Mouse (Mus musculus) liver, embryonic 16.5 days (tissue): ENCODE data around the gene Fam181a. TPM values are rescaled to one million over a fixed set of nuclear protein-coding genes. Genes with fewer than 3 reads are reported as not detected.

Source experiments
- ATAC-seq: fragments of 200-750 bp; cut with Nextera tagmentation; 2 replicates; pipeline ENCODE4 v1.8.0; 2017; ENCODE audit warnings: low read depth, mild to moderate bottlenecking, moderate number of reproducible peaks, moderate library complexity
- H3K27ac ChIP-seq: fragments of 300-500 bp; sonication (generic); 2 replicates; pipeline ENCODE4 v1.5.1; 2014; ENCODE audit warnings: mild to moderate bottlenecking, low read length
- H3K27me3 ChIP-seq: fragments of 300-500 bp; sonication (generic); 2 replicates; pipeline ENCODE4 v1.6.1; 2014; ENCODE audit warnings: low read depth, low read length, mixed read lengths; ENCODE audit not compliant: control insufficient read depth, insufficient read depth
- H3K36me3 ChIP-seq: fragments of 300-500 bp; sonication (generic); 2 replicates; pipeline ENCODE4 v1.6.1; 2014; ENCODE audit warnings: mild to moderate bottlenecking; ENCODE audit not compliant: control insufficient read depth, insufficient read depth
- H3K4me1 ChIP-seq: fragments of 300-500 bp; sonication (generic); 2 replicates; pipeline ENCODE4 v1.6.1; 2014; ENCODE audit warnings: low read depth, low read length, mixed read lengths; ENCODE audit not compliant: control insufficient read depth
- H3K4me2 ChIP-seq: fragments of 300-500 bp; sonication (generic); 2 replicates; pipeline ENCODE4 v1.6.1; 2014; ENCODE audit warnings: low read depth, low read length, mixed read lengths
- H3K4me3 ChIP-seq: fragments of 300-500 bp; sonication (generic); 2 replicates; pipeline ENCODE4 v1.5.1; 2014; ENCODE audit warnings: low read depth, mild to moderate bottlenecking, low read length
- H3K9ac ChIP-seq: fragments of 300-500 bp; sonication (generic); 2 replicates; pipeline ENCODE4 v1.6.1; 2014; ENCODE audit warnings: low read depth, low read length
- H3K9me3 ChIP-seq: fragments of 300-500 bp; sonication (generic); replicated peaks from 2 replicates; pipeline ENCODE4 v1.6.1; 2016; ENCODE audit warnings: low read length; ENCODE audit not compliant: control insufficient read depth
- WGBS: fragments of 180-500 bp; shearing (Covaris S2); extraction: QIAGEN DNeasy Blood & Tissue Kit; methylation state at CpG from one replicate; pipeline ENCODE4 v1.1.7; 2014; ENCODE audit not compliant: insufficient replicate concordance; 5-methylcytosine and 5-hydroxymethylcytosine counted together
- polyA plus RNA-seq: library from polyadenylated mRNA; unstranded; fragments of >200 nt; fragmentation: Nextera tagmentation; extraction: Ambion mirVana; gene quantifications from 2 replicates; pipeline ENCODE4 v1.2.1, GENCODE M21; 2015

Gene Fam181a
- polyA plus RNA-seq, 1 experiment from 2014 or later = not detected

DNA sequence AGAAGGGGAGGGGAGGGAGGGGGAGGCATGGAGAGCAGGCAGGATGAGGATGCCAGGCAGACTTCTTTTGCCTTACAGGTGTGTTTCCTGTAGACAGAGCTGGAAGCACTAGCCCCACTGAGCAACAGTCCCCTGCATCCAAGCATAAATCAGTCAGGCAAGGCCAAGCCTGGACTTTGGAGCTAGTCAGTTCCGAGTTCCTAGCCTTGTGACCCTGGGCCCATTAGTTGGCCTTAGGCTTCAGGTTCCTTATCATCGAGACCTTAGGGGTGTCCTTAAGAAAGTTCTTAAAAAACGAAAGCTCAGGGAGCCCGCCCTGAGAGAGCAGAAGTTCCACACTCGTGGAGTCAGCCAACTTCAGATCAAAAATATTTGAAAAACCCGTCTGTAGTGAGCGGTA, 34.2 kb downstream of the Fam181a start:
- Histone ChIP-seq H3K27ac (no peak overlapping the region), H3K4me3 (no peak overlapping the region), H3K4me2 (no peak overlapping the region), H3K36me3 (no peaks in the 10 kb centered on the region), H3K9ac (no peak overlapping the region), H3K9me3 (no peaks in the 10 kb centered on the region), H3K4me1 (no peaks in the 10 kb centered on the region; the same call in 1 of the 2 replicates), H3K27me3 (no peaks in the 10 kb centered on the region)
- ATAC-seq = no peak
- WGBS = 59% methylated on average over 7 of the region's 7 CpGs

GRCm38 (mm10) chr12:103346945-103347344, 36.2 kb downstream of the Fam181a start:
- Histone ChIP-seq H3K27ac (no peak overlapping the region), H3K9ac (no peak overlapping the region), H3K36me3 (no peaks in the 10 kb centered on the region), H3K4me3 (no peak overlapping the region), H3K4me1 (no peaks in the 10 kb centered on the region; the same call in 1 of the 2 replicates), H3K4me2 (no peak overlapping the region), H3K27me3 (no peaks in the 10 kb centered on the region), H3K9me3 (no peaks in the 10 kb centered on the region)
- ATAC-seq = no peak
- 63% methylated on average over 8 of the region's 8 CpGs for WGBS

- Histone ChIP-seq H3K4me1 (no peaks in the 10 kb centered on the region; the same call in 1 of the 2 replicates), H3K9me3 (no peaks in the 10 kb centered on the region), H3K4me2 (no peak overlapping the region), H3K36me3 (no peaks in the 10 kb centered on the region), H3K4me3 (no peak overlapping the region), H3K9ac (no peak overlapping the region), H3K27ac (no peak overlapping the region), H3K27me3 (no peaks in the 10 kb centered on the region)
- peak; percentile 17 for ATAC-seq
- WGBS = 51% methylated on average over 5 of the region's 5 CpGs
These were observed 36.6 kb downstream of the Fam181a start for GRCm38 (mm10) chr12:103347406-103347805.

DNA sequence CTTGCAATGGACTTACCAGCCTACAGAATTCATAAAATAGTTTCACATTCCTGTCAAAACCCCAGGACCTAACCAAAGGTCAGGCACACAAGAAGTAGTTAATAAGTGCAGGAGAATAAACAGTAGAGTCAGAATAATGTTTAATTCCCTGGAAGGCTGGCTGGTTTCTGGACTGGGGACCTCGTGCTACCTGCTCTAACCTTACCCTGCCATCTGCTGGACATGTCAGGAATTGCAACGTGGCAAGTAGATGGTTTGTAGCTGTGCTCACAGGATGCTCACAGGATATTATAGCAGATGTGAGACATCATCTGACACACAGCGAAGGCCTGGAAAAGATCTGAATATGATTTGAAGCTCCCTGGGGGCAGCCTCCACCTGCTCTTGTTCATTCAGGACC, 37.7 kb downstream of the Fam181a start:
- no peaks in the 10 kb centered on the region; the same call in 1 of the 2 replicates for H3K4me1 ChIP-seq
- peak; percentile 39 for ATAC-seq
- H3K9me3 ChIP-seq = no peaks in the 10 kb centered on the region
- WGBS = 2% methylated on average over 3 of the region's 3 CpGs
- H3K4me3 ChIP-seq = no peak overlapping the region
- H3K36me3 ChIP-seq = no peaks in the 10 kb centered on the region
- H3K27me3 ChIP-seq = no peaks in the 10 kb centered on the region
- no peak overlapping the region for H3K27ac ChIP-seq
- H3K4me2 ChIP-seq = no peak overlapping the region
- H3K9ac ChIP-seq = no peak overlapping the region

GRCm38 (mm10) chr12:103352735-103353134, 42.0 kb downstream of the Fam181a start:
- Histone ChIP-seq H3K36me3 (no peaks in the 10 kb centered on the region), H3K4me3 (no peak overlapping the region), H3K9ac (no peak overlapping the region), H3K27ac (no peak overlapping the region), H3K4me2 (no peak overlapping the region), H3K9me3 (no peaks in the 10 kb centered on the region), H3K4me1 (no peaks in the 10 kb centered on the region; the same call in 1 of the 2 replicates), H3K27me3 (no peaks in the 10 kb centered on the region)
- no peak for ATAC-seq
- 74% methylated on average over 6 of the region's 6 CpGs for WGBS

GRCm38 (mm10) chr12:103353538-103353937, 42.8 kb downstream of the Fam181a start:
- Histone ChIP-seq H3K9me3 (no peaks in the 10 kb centered on the region), H3K9ac (no peak overlapping the region), H3K4me3 (no peak overlapping the region), H3K4me2 (no peak overlapping the region), H3K4me1 (no peaks in the 10 kb centered on the region), H3K27ac (no peak overlapping the region), H3K27me3 (no peaks in the 10 kb centered on the region), H3K36me3 (no peaks in the 10 kb centered on the region)
- 21% methylated on average over 5 of the region's 5 CpGs for WGBS
- no peak for ATAC-seq

DNA sequence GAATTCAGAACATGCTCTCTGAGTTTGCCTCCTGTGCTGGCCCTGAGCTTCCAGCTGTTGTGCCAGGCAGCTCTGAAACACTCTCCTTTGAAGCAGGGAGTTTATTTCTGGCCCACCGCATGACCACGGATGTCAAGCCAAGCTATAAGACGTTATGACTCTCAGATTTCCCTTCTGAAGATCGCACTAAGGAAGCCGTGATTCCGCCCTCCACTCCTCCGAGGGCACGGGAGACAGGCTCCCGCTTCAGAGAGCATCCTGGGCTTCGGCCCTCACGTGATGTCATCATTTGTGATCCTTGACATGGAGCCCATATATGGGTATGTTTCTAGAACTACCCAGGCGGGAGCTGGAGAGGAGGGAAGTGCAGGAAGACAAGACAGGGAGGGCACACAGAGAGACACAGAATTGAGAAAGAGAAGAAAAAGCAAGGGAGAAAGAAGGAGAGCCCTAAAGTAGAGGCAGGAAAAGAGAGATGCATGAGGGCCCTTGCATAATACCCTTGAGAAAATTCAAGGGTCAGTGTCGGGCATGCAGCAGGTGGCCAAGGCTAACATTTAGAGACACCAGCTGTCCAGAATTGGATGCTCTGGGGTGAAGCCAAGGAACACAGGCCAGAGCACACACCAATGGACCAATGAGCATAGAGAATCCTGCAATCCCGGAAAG, 45.1 kb downstream of the Fam181a start, which contains the start of gene Asb2:
TSS of gene Asb2 (minus strand) at position 256 of the 669 bp plus-strand sequence.
- 50% methylated on average over 14 of the region's 14 CpGs for WGBS
- no peak within 1 kb of the TSS for H3K4me3 ChIP-seq
- H3K27ac ChIP-seq = no peak within 1 kb of the TSS
- no peak for ATAC-seq
- no peak within 1 kb of the TSS for H3K9ac ChIP-seq
- no peak within 1 kb of the TSS for H3K4me2 ChIP-seq
- no peaks in the 10 kb centered on the region for H3K9me3 ChIP-seq
- no peaks in the 10 kb centered on the region for H3K36me3 ChIP-seq
- no peaks in the 10 kb centered on the region for H3K27me3 ChIP-seq
- H3K4me1 ChIP-seq = no peaks in the 10 kb centered on the region

- ATAC-seq = no peak
- Histone ChIP-seq H3K9ac (no peak overlapping the region), H3K27ac (no peak overlapping the region), H3K4me1 (no peaks in the 10 kb centered on the region), H3K4me3 (no peak overlapping the region), H3K27me3 (no peaks in the 10 kb centered on the region), H3K4me2 (no peak overlapping the region), H3K9me3 (no peaks in the 10 kb centered on the region), H3K36me3 (no peaks in the 10 kb centered on the region)
- WGBS = 71% methylated on average over 4 of the region's 4 CpGs
These were observed 45.6 kb downstream of the Fam181a start for GRCm38 (mm10) chr12:103356415-103356748.

GRCm38 (mm10) chr12:103358216-103358615, 47.4 kb downstream of the Fam181a start:
- no peaks in the 10 kb centered on the region for H3K4me1 ChIP-seq
- no peak overlapping the region for H3K4me3 ChIP-seq
- no peak overlapping the region for H3K9ac ChIP-seq
- no peak overlapping the region for H3K4me2 ChIP-seq
- no peak for ATAC-seq
- whole genome bisulfite sequencing = 63% methylated on average over 8 of the region's 8 CpGs
- H3K9me3 ChIP-seq = no peaks in the 10 kb centered on the region
- no peaks in the 10 kb centered on the region for H3K27me3 ChIP-seq
- no peak overlapping the region for H3K27ac ChIP-seq
- H3K36me3 ChIP-seq = no peaks in the 10 kb centered on the region
